Mouse (Mus musculus) CD4-positive naive resting alpha-beta T cell, adult 57 days (primary cell): ENCODE data around the gene Nnmt. TPM values are rescaled to one million over a fixed set of nuclear protein-coding genes. Genes with fewer than 3 reads are reported as not detected.

ENCODE experiments used
- total RNA-seq: library from RNA; stranded (reverse); gene quantifications from one replicate; pipeline ENCODE4 v1.2.4, GENCODE M21; 2023

Gene Nnmt
- total RNA-seq = not detected

DNA sequence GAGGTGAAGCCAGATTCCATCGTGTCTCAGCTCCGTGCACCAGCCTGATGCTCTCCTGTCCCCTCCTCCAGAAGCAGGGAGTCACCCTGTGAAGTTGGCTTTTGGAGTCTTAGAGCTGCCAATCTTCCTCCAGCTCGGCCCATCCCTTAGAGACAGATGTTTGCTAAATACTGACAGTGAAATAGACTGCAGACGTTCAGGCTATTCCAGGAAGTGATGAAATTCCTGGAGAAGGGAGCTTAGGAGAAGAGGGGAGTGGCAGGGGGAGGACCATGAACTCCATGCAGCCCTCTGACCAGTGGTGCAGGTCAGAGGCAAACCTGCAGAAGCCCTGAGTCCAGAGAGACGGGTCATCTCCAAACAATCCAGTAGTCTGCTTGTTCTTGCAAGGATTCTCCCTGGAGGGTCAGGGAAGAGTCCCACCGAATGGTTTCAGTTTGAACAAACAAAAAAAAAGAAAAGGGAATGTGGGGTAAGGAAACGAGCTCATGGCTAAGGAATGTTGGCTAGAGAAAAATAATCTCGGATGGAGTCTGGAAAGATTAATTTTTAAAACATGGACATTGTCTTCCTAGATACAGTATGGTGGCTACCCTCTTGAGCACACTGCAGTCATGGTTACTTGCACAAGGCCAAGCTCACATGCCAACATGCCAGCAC, at the start of gene Nnmt:
Nnmt (minus strand) TSS at position 215 of the 660 bp plus-strand sequence.

Other genes with a start within 250 kb of the Nnmt start
- 101 TPM for gene Rexo2, start 124.5 kb downstream of the Nnmt start, total RNA-seq
- gene Rbm7, start 109.9 kb downstream of the Nnmt start, total RNA-seq = 106 TPM
- gene Gm5617, start 109.7 kb downstream of the Nnmt start, total RNA-seq = 20.5 TPM
- gene Zbtb16, start 231.1 kb upstream of the Nnmt start, total RNA-seq = 2.8 TPM